Mouse (Mus musculus) hindbrain, embryonic 15.5 days (tissue): ENCODE measurements around the gene Cacybp. TPM values are rescaled to one million over a fixed set of nuclear protein-coding genes. Genes with fewer than 3 reads are reported as not detected.

Source experiments
- polyA plus RNA-seq: library from polyadenylated mRNA; unstranded; fragments of >200 nt; fragmentation: Nextera tagmentation; extraction: Ambion mirVana; gene quantifications from 2 replicates; pipeline ENCODE4 v1.2.1, GENCODE M21; 2015

Gene Cacybp
- polyA plus RNA-seq, 1 experiment from 2014 or later: 251 TPM

Other genes with a start within 250 kb of the Cacybp start
- 2.6 and 3.1 TPM in 2 replicates for gene 4930523C07Rik, start 168.5 kb downstream of the Cacybp start, polyA plus RNA-seq
- 0.08 and 0.12 TPM in 2 replicates for gene Tnn, start 59.3 kb downstream of the Cacybp start, polyA plus RNA-seq
- gene Mrps14, start 17.7 kb downstream of the Cacybp start, polyA plus RNA-seq: 125 and 141 TPM in 2 replicates